Mouse (Mus musculus): ENCODE data around the gene Sectm1a. TPM values are rescaled to one million over a fixed set of nuclear protein-coding genes. Genes with fewer than 3 reads are reported as not detected.

Gene Sectm1a
- total RNA-seq, 1 experiment: not detected

GRCm38 (mm10) chr11:121041212-121041611 lies 39.8 kb downstream of the Sectm1a start:
- no peaks in the 10 kb centered on the region for H3K36me3 ChIP-seq (ENCODE audit: control insufficient read depth, insufficient read depth, low read length, poor library complexity, severe bottlenecking)
- no peak overlapping the region for H3K4me3 ChIP-seq (ENCODE audit: insufficient read depth in 1 of 2, low read depth in 1 of 2, low read length in 2 of 2, poor library complexity in 1 of 2, severe bottlenecking in 1 of 2)
- H3K4me1 ChIP-seq (ENCODE audit: control insufficient read depth in 2 of 2, insufficient read depth in 2 of 2, low read length in 2 of 2, poor library complexity in 1 of 2): peaks cover 0 to 1% of the 10 kb centered on the region in 2 experiments; a peak in 1 of 4 replicates
- DNase-seq (ENCODE audit: low read depth, low spot score): peak; percentile 83
- in situ Hi-C loops (cut with MboI; ENCODE audit: low sequenced_read_pairs in 2 of 2, unreplicated experiment in 2 of 2): no loop called here
- no peaks in the 10 kb centered on the region for H3K9me3 ChIP-seq (ENCODE audit: control insufficient read depth, insufficient read depth, low read depth, low read length)
- no peak overlapping the region for H3K27ac ChIP-seq (ENCODE audit: insufficient read depth, low read depth, low read length, poor library complexity, severe bottlenecking)
- peak; percentile 79 for TF ChIP-seq MAFK (IDR thresholded peaks at IDR 0.05; ENCODE audit: insufficient read depth, low read depth, low read length)
- no peak for TF ChIP-seq HCFC1 (IDR thresholded peaks at IDR 0.05; ENCODE audit: borderline replicate concordance, insufficient read depth, low read length)
- TF ChIP-seq ZC3H11A (IDR thresholded peaks at IDR 0.05; ENCODE audit: borderline replicate concordance, low read depth, low read length): 0 out of 2 replicates have a peak, but pooled peaks have one; percentile 41
- H3K9ac ChIP-seq (ENCODE audit: insufficient read depth, low read depth, low read length, poor library complexity, severe bottlenecking): no peak overlapping the region

GRCm38 (mm10) chr11:121039302-121039701 lies 41.7 kb downstream of the Sectm1a start, which contains the start of gene Cd7:
Gene Cd7 (minus strand): TSS chr11:121039418.
- DNase-seq (ENCODE audit: low read depth, low spot score): no peak
- H3K4me3 ChIP-seq (ENCODE audit: insufficient read depth in 1 of 2, low read depth in 1 of 2, low read length in 2 of 2, poor library complexity in 1 of 2, severe bottlenecking in 1 of 2): no peak within 1 kb of the TSS
- TF ChIP-seq ZNF384 (IDR thresholded peaks at IDR 0.05; ENCODE audit: low read depth, low read length): no peak
- no peak for TF ChIP-seq ZC3H11A (IDR thresholded peaks at IDR 0.05; ENCODE audit: borderline replicate concordance, low read depth, low read length)
- TF ChIP-seq CHD2 (IDR thresholded peaks at IDR 0.05; ENCODE audit: low read depth, low read length): no peak
- 0 out of 2 replicates have a peak, but pooled peaks have one; percentile 4 for TF ChIP-seq MAFK (IDR thresholded peaks at IDR 0.05; ENCODE audit: insufficient read depth, low read depth, low read length)
- H3K4me1 ChIP-seq (ENCODE audit: control insufficient read depth in 2 of 2, insufficient read depth in 2 of 2, low read length in 2 of 2, poor library complexity in 1 of 2): peaks cover 0 to 5% of the 10 kb centered on the region in 2 experiments; a peak in 1 of 4 replicates
- no peaks in the 10 kb centered on the region for H3K9me3 ChIP-seq (ENCODE audit: control insufficient read depth, insufficient read depth, low read depth, low read length)
- no peak within 1 kb of the TSS for H3K9ac ChIP-seq (ENCODE audit: insufficient read depth, low read depth, low read length, poor library complexity, severe bottlenecking)
- in situ Hi-C loops (cut with MboI; ENCODE audit: low sequenced_read_pairs in 2 of 2, unreplicated experiment in 2 of 2): no loop called here
- no peaks in the 10 kb centered on the region for H3K36me3 ChIP-seq (ENCODE audit: control insufficient read depth, insufficient read depth, low read length, poor library complexity, severe bottlenecking)
- H3K27ac ChIP-seq (ENCODE audit: insufficient read depth, low read depth, low read length, poor library complexity, severe bottlenecking): no peak within 1 kb of the TSS

- DNase-seq (ENCODE audit: low read depth, low spot score): no peak
- in situ Hi-C loops (cut with MboI; ENCODE audit: low sequenced_read_pairs in 2 of 2, unreplicated experiment in 2 of 2): no loop called here
Measured at GRCm38 (mm10) chr11:121038366-121039240, 42.4 kb downstream of the Sectm1a start.

GRCm38 (mm10) chr11:121033118-121033517 lies 47.9 kb downstream of the Sectm1a start:
- DNase-seq (ENCODE audit: low read depth, low spot score): no peak
- H3K36me3 ChIP-seq (ENCODE audit: control insufficient read depth, insufficient read depth, low read length, poor library complexity, severe bottlenecking): no peaks in the 10 kb centered on the region
- H3K9me3 ChIP-seq (ENCODE audit: control insufficient read depth, insufficient read depth, low read depth, low read length): no peaks in the 10 kb centered on the region
- H3K27ac ChIP-seq (ENCODE audit: insufficient read depth, low read depth, low read length, poor library complexity, severe bottlenecking): no peak overlapping the region
- no peak overlapping the region for H3K9ac ChIP-seq (ENCODE audit: insufficient read depth, low read depth, low read length, poor library complexity, severe bottlenecking)
- H3K4me1 ChIP-seq (ENCODE audit: control insufficient read depth in 2 of 2, insufficient read depth in 2 of 2, low read length in 2 of 2, poor library complexity in 1 of 2): peaks cover 0 to 4% of the 10 kb centered on the region in 2 experiments; a peak in 1 of 4 replicates
- in situ Hi-C loops (cut with MboI; ENCODE audit: low sequenced_read_pairs in 2 of 2, unreplicated experiment in 2 of 2): no loop called here
- H3K4me3 ChIP-seq (ENCODE audit: insufficient read depth in 1 of 2, low read depth in 1 of 2, low read length in 2 of 2, poor library complexity in 1 of 2, severe bottlenecking in 1 of 2): no peak overlapping the region
- no peak for TF ChIP-seq ZC3H11A (IDR thresholded peaks at IDR 0.05; ENCODE audit: borderline replicate concordance, low read depth, low read length)
- TF ChIP-seq HCFC1 (IDR thresholded peaks at IDR 0.05; ENCODE audit: borderline replicate concordance, insufficient read depth, low read length): no peak
- TF ChIP-seq MAFK (IDR thresholded peaks at IDR 0.05; ENCODE audit: insufficient read depth, low read depth, low read length): no peak
- no peak for TF ChIP-seq ZNF384 (IDR thresholded peaks at IDR 0.05; ENCODE audit: low read depth, low read length)
- no peak for TF ChIP-seq CHD2 (IDR thresholded peaks at IDR 0.05; ENCODE audit: low read depth, low read length)

More at GRCm38 (mm10) chr11:121038366-121039240, 42.4 kb downstream of the Sectm1a start:
- H3K9ac ChIP-seq (ENCODE audit: insufficient read depth, low read depth, low read length, poor library complexity, severe bottlenecking): no peak overlapping the region
- TF ChIP-seq ZNF384 (IDR thresholded peaks at IDR 0.05; ENCODE audit: low read depth, low read length) (no peak), ZC3H11A (IDR thresholded peaks at IDR 0.05; ENCODE audit: borderline replicate concordance, low read depth, low read length) (no peak), HCFC1 (IDR thresholded peaks at IDR 0.05; ENCODE audit: borderline replicate concordance, insufficient read depth, low read length) (no peak), CHD2 (IDR thresholded peaks at IDR 0.05; ENCODE audit: low read depth, low read length) (no peak), MAFK (IDR thresholded peaks at IDR 0.05; ENCODE audit: insufficient read depth, low read depth, low read length) (no peak)
- peaks cover 0 to 5% of the 10 kb centered on the region in 2 experiments; a peak in 1 of 4 replicates for H3K4me1 ChIP-seq (ENCODE audit: control insufficient read depth in 2 of 2, insufficient read depth in 2 of 2, low read length in 2 of 2, poor library complexity in 1 of 2)
- no peak overlapping the region for H3K4me3 ChIP-seq (ENCODE audit: insufficient read depth in 1 of 2, low read depth in 1 of 2, low read length in 2 of 2, poor library complexity in 1 of 2, severe bottlenecking in 1 of 2)
- H3K27ac ChIP-seq (ENCODE audit: insufficient read depth, low read depth, low read length, poor library complexity, severe bottlenecking): no peak overlapping the region
- no peaks in the 10 kb centered on the region for H3K36me3 ChIP-seq (ENCODE audit: control insufficient read depth, insufficient read depth, low read length, poor library complexity, severe bottlenecking)
- H3K9me3 ChIP-seq (ENCODE audit: control insufficient read depth, insufficient read depth, low read depth, low read length): no peaks in the 10 kb centered on the region
